Mouse (Mus musculus) layer of hippocampus, adult 18-20 months (tissue): ENCODE measurements at regions not wholly inside any gene's neighbourhood (a gene's known extent, or its start where the extent isn't known, plus 50 kb on each side); places are given as distances from the start of the nearest gene placed in this dataset.

Experiments
- DNase-seq, 2 experiments: peaks; one replicate each; pipeline ENCODE4 v3.0.0; 2022; ENCODE audit warnings: low spot score in 2 of 2

GRCm38 (mm10) chr3:14381421-14381992 lies 99.0 kb upstream of the Slc7a12 start:
- peak; percentile 39 to 72 for DNase-seq

- no peak for DNase-seq
Measured at GRCm38 (mm10) chr3:14390656-14391055, 89.8 kb upstream of the Slc7a12 start.

GRCm38 (mm10) chr3:14398676-14399075 lies 81.8 kb upstream of the Slc7a12 start:
- no peak for DNase-seq

GRCm38 (mm10) chr3:14408435-14409125 lies 71.9 kb upstream of the Slc7a12 start:
- DNase-seq = no peak
